Mouse (Mus musculus) megakaryocyte progenitor cell, adult 5-6 weeks (primary cell): ENCODE measurements around the gene Rptor. TPM values are rescaled to one million over a fixed set of nuclear protein-coding genes. Genes with fewer than 3 reads are reported as not detected.
A peak's percentile ranks its signal among the peaks of the same experiment; 100 is the strongest.

Experiments
- ATAC-seq: replicated peaks from 2 replicates; pipeline ENCODE4 v1.8.0; 2016; ENCODE audit warnings: mild to moderate bottlenecking, moderate TSS enrichment, inconsistent platforms; ENCODE audit not compliant: poor library complexity
- total RNA-seq, 2 experiments: library from RNA; stranded (forward) in 1 of 2; stranded (reverse) in 1 of 2; fragments of 157-497, 149-512 nt in 1 of 2; fragments of 200-1000 nt in 1 of 2; gene quantifications; 2 replicates each; pipeline versions ENCODE4 v1.2.3 to v1.2.4; 2015 to 2017

Rptor gene
- total RNA-seq (2015) (14.0 and 16.1 TPM in 2 replicates), total RNA-seq (2017) (13.2 and 17.8 TPM in 2 replicates)

GRCm38 (mm10) chr11:119602763-119603526, at the start of gene Rptor:
Gene Rptor (plus strand): TSS chr11:119602905.
- peak; percentile 100 for ATAC-seq

DNA sequence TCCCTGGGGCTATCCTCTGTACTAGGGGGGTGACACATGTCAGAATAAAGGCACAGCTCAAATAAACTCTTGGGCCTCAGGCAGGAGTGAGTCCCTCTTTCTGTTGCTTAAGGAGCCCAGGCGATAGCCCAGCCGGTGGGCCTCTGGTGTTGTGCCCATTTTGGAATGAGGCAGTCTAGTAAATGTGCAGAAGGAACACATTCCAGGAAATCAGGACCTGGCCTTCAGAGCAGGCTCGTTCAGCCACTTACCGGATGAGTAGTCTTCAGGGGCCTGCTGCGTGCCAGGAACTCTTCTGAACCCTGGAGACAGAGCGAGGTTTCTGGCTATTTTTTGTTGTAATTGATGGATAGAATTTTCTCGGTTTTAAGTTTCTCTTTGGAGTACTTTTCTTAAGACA, 48.0 kb upstream of the Rptor start:
- ATAC-seq = no peak

DNA sequence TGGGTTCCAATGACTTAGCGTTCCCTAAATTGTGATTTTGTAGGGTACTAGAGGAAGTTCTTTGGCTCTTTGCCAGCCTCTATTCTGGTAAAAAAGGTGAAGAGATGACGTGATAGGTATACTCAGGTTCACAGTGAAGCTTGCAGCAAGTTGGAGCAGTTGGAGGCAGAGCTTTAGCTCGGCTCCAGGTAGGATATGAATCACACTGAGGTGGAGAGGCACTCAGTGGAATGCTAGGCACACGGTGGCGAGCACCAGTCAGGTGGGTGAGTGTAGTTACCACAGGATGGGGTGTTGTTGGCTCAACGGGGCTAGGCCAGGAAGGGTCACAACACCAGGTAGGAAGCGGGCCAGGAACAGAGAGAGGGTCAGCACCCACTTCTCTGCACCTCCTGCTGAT, 47.5 kb upstream of the Rptor start:
- no peak for ATAC-seq

DNA sequence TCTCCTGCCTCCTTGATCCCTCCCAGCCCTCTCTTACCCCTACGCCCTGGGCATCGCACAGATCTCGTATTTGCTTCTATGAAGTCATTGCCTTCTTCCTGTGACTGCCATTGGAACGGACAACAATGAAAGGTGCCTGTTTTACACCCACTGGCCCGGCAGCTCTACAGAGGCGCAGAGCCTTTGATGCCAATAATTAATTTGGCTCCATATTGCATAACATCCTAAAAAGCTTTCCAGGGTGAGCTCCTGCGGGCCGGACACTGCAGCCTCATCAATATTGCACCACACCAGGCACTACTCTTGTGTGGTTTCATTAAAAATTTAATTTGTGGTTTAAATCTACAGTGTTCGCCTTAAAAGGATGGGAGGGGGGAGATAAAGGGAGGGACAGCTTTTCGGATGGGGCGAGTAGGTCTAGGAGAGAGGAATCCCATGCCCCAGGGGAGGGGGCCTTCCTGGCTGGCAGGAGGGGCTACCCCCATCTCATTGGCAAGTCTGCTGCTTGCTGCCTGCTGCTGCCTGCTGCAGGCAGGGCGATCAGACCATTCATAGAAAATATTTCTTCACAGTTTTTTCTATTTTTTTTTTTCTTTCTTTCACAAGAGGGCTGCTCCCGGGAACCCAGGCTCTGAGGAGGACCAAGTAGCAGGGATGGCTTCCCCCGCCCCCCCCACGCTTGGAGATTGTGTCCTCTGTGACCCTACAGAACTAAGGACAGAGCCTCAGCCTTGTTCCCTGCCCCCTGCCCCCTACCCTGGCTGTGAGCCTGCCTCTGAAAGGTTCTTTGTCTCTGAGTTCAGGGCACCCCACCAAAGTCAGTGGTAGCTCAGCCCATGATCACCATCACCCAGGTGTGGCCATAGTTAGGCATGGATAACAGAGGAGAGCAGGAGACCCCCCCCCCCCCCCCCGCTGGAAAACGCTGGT, 44.5 kb upstream of the Rptor start:
- ATAC-seq = no peak

DNA sequence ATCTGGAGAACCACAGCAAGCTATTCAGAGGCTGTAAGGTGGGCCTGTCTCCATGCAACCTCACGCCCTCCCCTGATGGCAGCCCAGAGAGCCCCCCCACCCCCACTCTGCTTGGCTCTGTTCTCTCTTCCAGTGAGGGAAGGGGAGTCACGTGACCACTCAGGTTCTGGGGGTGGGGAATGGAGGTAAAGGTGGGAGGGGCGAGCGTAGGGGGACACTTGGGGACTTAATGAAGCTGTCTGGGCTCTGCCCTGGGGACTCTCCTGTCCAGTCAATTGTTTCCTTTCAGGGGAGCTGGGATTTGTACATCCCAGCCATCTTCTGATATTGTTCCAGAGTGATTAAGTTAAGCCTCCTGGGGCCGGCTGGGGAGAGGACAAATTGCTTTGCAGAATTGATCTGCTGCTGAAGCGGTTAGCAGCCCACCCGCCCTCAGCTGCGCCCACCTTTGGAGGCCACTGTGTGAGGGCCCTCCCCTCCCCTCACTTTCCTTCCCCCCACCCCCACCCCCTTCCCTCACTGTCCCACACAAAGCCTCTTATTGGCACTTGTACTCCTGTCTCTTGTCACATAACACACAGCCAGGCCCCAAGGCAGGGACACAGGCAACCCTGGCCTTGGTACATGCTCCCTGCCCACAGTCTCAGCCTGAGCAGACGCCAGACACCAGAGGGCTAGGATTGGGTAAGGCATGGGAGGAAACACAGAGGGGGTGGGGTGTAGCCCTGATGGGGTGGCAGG, 43.7 kb upstream of the Rptor start:
- no peak for ATAC-seq

DNA sequence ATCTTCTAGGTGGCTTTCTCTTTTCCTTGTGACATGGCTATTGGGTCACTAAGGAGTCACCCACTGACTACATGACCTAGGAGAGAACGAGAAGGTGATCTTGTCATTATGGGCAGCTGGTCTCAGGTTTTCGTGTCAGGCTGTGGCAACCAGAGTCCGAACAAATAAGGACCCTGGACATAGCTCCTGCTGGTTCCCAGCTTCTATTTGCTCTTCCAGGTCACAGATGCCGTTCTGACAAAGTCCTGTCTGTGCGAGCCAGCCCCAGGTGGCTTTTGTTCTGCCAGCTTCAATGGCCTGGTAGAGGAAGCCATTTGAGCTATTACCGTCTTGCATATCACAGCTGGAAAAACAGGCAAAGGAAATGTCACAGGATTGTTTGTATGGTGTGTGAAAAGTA, 40.4 kb upstream of the Rptor start:
- ATAC-seq = no peak

DNA sequence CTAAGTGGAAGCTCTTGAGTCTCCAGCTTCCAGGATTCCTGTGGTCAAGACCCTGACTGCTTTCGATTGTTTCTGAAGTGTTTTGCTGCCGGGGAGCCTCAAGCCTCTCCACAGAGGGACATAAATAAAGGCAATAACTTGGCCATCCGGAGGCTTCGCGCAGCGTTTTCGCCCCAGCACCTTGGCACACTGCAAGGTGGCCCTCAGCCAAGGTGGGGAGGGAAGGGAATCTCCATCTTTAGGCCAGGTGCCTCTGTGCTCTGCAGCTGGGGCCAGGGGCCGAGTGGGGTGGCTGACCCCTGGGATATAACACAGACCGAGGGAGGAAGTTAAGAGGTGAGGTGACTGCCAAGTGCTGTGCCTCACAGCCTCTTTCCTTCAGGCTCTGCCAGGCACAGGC, 39.5 kb upstream of the Rptor start:
- ATAC-seq = no peak

- no peak for ATAC-seq
Observed at GRCm38 (mm10) chr11:119564383-119564782, 38.3 kb upstream of the Rptor start.

- no peak for ATAC-seq
Observed at GRCm38 (mm10) chr11:119565021-119565420, 37.7 kb upstream of the Rptor start.

GRCm38 (mm10) chr11:119565684-119566083, 37.0 kb upstream of the Rptor start:
- no peak for ATAC-seq

DNA sequence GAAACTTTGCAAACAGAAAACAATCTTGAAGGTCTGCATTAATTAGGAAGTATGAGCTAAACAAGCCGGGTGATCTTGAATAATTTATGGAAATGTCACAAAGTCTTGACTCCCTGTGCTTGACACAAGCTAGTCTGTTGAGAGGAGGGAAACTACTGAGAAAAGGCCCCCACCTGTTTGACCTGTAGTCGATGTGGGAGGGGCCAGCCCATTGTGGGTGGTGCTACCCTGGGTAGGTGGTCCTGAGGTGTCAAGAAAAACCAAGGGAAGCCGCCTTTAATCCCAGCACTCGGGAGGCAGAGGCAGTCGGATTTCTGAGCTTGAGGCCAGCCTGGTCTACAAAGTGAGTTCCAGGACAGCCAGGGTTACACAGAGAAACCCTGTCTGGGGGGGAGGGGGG, 36.5 kb upstream of the Rptor start:
- ATAC-seq = no peak

- ATAC-seq = no peak
Observed at GRCm38 (mm10) chr11:119572316-119573010, 30.2 kb upstream of the Rptor start.

- ATAC-seq = no peak
Observed at GRCm38 (mm10) chr11:119576855-119577254, 25.9 kb upstream of the Rptor start.

- ATAC-seq = no peak
Observed at GRCm38 (mm10) chr11:119577721-119578120, 25.0 kb upstream of the Rptor start.

- no peak for ATAC-seq
Observed at GRCm38 (mm10) chr11:119586511-119586910, 16.2 kb upstream of the Rptor start.

- ATAC-seq = no peak
Observed at GRCm38 (mm10) chr11:119587112-119587511, 15.6 kb upstream of the Rptor start.

- ATAC-seq = peak; percentile 82
Observed at GRCm38 (mm10) chr11:119589242-119589641, 13.5 kb upstream of the Rptor start.

- ATAC-seq = no peak
Observed at GRCm38 (mm10) chr11:119593966-119594365, 8.7 kb upstream of the Rptor start.

DNA sequence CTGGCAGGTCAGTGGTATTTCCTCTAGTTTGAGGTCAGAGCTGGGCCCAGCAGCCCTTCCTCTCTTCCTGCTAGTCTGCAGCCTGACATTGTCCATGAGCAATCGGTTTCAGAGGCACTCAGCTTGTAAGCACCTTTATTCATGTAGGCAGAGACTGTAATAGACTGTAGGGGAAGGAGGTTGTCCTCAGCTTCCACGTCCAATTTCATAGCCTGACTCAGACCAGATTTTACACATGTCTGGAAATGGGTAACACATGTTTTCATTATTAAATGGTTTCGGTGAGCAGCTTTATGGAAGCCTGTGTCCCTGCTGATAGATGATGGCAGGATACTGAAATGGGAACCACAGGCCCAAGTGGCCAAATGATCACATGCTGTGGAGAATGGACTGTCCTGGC, 3.8 kb upstream of the Rptor start:
- ATAC-seq = no peak

- ATAC-seq = peak; percentile 35
Observed at GRCm38 (mm10) chr11:119600286-119600685, 2.4 kb upstream of the Rptor start.
